Mouse (Mus musculus) testis, adult 2 months (tissue): ENCODE results near the gene Tbl2. TPM values are rescaled to one million over a fixed set of nuclear protein-coding genes. Genes with fewer than 3 reads are reported as not detected.

Experiments used
- H3K27ac ChIP-seq: fragments of 200-500 bp; 2 replicates; pipeline ENCODE4 v1.5.1; 2012; ENCODE audit warnings: low read depth, low read length; ENCODE audit not compliant: control insufficient read depth, insufficient read depth
- H3K27me3 ChIP-seq: fragments of 200-500 bp; 2 replicates; pipeline ENCODE4 v1.6.1; 2012; ENCODE audit warnings: mild to moderate bottlenecking, low read length, moderate library complexity; ENCODE audit not compliant: control insufficient read depth, insufficient read depth
- H3K36me3 ChIP-seq: fragments of 200-500 bp; 2 replicates; pipeline ENCODE4 v1.6.1; 2012; ENCODE audit warnings: mild to moderate bottlenecking, low read length; ENCODE audit not compliant: control insufficient read depth, insufficient read depth
- H3K4me1 ChIP-seq: fragments of 200-500 bp; 2 replicates; pipeline ENCODE4 v1.6.1; 2012; ENCODE audit warnings: low read length; ENCODE audit not compliant: control insufficient read depth, insufficient read depth
- H3K4me3 ChIP-seq: fragments of 200-500 bp; 2 replicates; pipeline ENCODE4 v1.5.1; 2012; ENCODE audit warnings: low read depth, mild to moderate bottlenecking, low read length, moderate library complexity, mixed read lengths; ENCODE audit not compliant: control insufficient read depth
- CTCF ChIP-seq: fragments of 200-500 bp; IDR thresholded peaks from 2 replicates; pipeline ENCODE4 v1.5.1; 2012; ENCODE audit warnings: low read depth, mild to moderate bottlenecking, inconsistent platforms, low read length, moderate library complexity; ENCODE audit not compliant: control insufficient read depth, insufficient read depth, insufficient replicate concordance
- POLR2A ChIP-seq: fragments of 200-500 bp; IDR thresholded peaks from 2 replicates; pipeline ENCODE4 v1.6.1; 2012; ENCODE audit warnings: low read depth, mild to moderate bottlenecking, inconsistent platforms, low read length, moderate library complexity; ENCODE audit not compliant: control insufficient read depth
- polyA plus RNA-seq: library from polyadenylated mRNA; depleted of rRNA; stranded (reverse); fragments of >200 nt; gene quantifications from 2 replicates; pipeline ENCODE4 v1.2.3, GENCODE M21; 2012

Tbl2 gene
- polyA plus RNA-seq, 1 experiment: 63.4 TPM

DNA sequence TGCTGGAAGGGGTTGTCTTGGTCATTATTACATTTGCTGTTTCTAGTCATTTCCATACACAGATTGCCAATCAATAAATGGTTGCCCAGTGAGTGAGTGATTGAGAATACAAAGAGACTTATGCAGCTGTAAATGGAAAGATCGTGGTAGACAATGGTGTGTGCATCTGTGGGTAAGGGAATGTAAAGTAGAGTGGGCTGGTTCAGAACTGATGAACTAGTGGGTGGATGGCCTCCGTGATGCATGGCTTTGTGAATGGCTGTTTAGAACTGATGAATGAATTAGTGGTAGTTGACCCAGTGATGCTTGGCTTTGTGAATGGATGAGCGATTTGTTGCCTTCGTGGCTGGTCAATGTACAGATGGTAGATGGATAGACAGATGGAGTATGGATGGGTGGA lies 19.7 kb upstream of the Tbl2 start:
- Histone ChIP-seq H3K4me3 (no peak overlapping the region), H3K27ac (no peak overlapping the region), H3K4me1 (peaks cover 7% of the 10 kb centered on the region), H3K27me3 (no peaks in the 10 kb centered on the region), H3K36me3 (no peaks in the 10 kb centered on the region)
- TF ChIP-seq CTCF (no peak), POLR2A (no peak)

DNA sequence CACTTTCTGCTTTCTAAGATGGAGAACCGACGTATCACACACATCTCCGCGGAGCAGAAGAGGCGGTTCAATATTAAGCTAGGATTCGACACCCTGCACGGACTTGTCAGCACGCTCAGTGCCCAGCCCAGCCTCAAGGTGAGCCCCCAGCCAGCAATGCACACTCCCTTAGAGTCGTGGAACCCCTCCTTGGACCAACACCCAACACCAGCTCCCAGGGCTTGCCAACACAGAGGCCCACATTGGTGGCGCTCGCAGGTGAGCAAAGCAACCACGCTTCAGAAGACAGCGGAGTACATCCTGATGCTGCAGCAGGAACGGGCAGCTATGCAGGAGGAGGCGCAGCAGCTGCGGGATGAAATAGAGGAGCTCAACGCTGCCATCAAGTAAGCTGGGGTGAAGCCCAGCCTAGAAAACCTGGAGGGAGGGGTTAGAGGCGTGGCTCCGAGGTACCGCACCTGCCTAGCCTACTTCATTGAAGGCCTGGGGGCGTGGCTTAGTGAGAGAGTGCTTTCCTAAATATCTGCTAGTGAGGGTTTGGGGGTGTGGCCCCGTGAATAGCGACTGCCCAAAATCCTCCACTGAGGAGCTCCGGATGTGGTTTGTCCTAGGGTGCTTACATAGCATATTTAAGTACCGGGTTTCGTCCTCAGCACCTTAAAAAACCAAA lies 15.6 kb upstream of the Tbl2 start:
- Histone ChIP-seq H3K36me3 (no peaks in the 10 kb centered on the region), H3K27me3 (no peaks in the 10 kb centered on the region), H3K27ac (no peak overlapping the region), H3K4me1 (peaks cover 7% of the 10 kb centered on the region), H3K4me3 (peak overlapping the region; percentile 23; the same call in 1 of the 2 replicates)
- TF ChIP-seq CTCF (no peak), POLR2A (no peak)

- TF ChIP-seq CTCF: peak; percentile 69; the same call in 1 of the 2 replicates
- no peak for TF ChIP-seq POLR2A
- no peaks in the 10 kb centered on the region for H3K36me3 ChIP-seq
- no peak overlapping the region for H3K27ac ChIP-seq
- peaks cover 7% of the 10 kb centered on the region for H3K4me1 ChIP-seq
- no peaks in the 10 kb centered on the region for H3K27me3 ChIP-seq
- peak overlapping the region; percentile 23; the same call in 1 of the 2 replicates for H3K4me3 ChIP-seq
Observed at GRCm38 (mm10) chr5:135134534-135134933, 14.9 kb upstream of the Tbl2 start.

DNA sequence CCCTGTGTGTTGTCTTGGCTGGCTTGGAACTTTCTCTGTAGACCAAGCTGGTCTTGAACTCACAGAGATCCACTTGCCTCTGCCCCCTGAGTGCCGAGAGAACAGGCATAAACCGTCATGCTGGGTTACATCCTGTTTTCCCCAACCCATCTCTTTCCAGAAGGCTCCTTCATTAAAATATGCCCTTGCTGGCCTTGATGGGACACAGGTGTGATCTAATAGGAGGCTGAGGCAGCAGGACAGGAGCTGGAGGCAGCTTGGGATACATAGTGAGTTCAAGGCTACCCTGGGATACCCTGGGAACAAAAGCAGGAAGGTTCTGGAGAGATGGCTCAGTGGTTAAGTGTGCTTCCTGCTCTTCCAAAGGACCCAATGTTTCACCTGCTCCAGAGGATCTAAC lies 9.6 kb upstream of the Tbl2 start:
- Histone ChIP-seq H3K4me3 (no peak overlapping the region), H3K4me1 (no peaks in the 10 kb centered on the region), H3K27ac (no peak overlapping the region), H3K27me3 (no peaks in the 10 kb centered on the region), H3K36me3 (no peaks in the 10 kb centered on the region)
- TF ChIP-seq POLR2A: no peak
- no peak for TF ChIP-seq CTCF

- no peak for TF ChIP-seq CTCF
- no peak for TF ChIP-seq POLR2A
- H3K36me3 ChIP-seq: no peaks in the 10 kb centered on the region
- no peak overlapping the region for H3K4me3 ChIP-seq
- H3K27me3 ChIP-seq: no peaks in the 10 kb centered on the region
- H3K4me1 ChIP-seq: no peaks in the 10 kb centered on the region; the same call in none of the 2 replicates
- H3K27ac ChIP-seq: no peak overlapping the region
Observed at GRCm38 (mm10) chr5:135144469-135144868, 5.0 kb upstream of the Tbl2 start.

GRCm38 (mm10) chr5:135145532-135145931 lies 3.9 kb upstream of the Tbl2 start:
- TF ChIP-seq CTCF (no peak), POLR2A (no peak)
- peaks cover 2% of the 10 kb centered on the region for H3K4me1 ChIP-seq
- H3K27ac ChIP-seq: peak overlapping the region; percentile 44; the same call in 1 of the 2 replicates
- H3K36me3 ChIP-seq: peaks cover 3% of the 10 kb centered on the region
- no peaks in the 10 kb centered on the region for H3K27me3 ChIP-seq
- H3K4me3 ChIP-seq: no peak overlapping the region

- H3K27me3 ChIP-seq: no peaks in the 10 kb centered on the region
Observed at GRCm38 (mm10) chr5:135145955-135146354, 3.5 kb upstream of the Tbl2 start.

GRCm38 (mm10) chr5:135148715-135149052 lies 773 bp upstream of the Tbl2 start:
- H3K27me3 ChIP-seq: no peaks in the 10 kb centered on the region
- peak overlapping the region; percentile 100 for H3K27ac ChIP-seq
- peak overlapping the region; percentile 100 for H3K4me3 ChIP-seq
- TF ChIP-seq CTCF (no peak), POLR2A (no peak)
- peaks cover 3% of the 10 kb centered on the region for H3K36me3 ChIP-seq
- H3K4me1 ChIP-seq: peaks cover 2% of the 10 kb centered on the region

More at GRCm38 (mm10) chr5:135145955-135146354, 3.5 kb upstream of the Tbl2 start:
- Histone ChIP-seq H3K4me1 (peaks cover 2% of the 10 kb centered on the region), H3K27ac (no peak overlapping the region; the same call in 1 of the 2 replicates), H3K36me3 (peaks cover 3% of the 10 kb centered on the region), H3K4me3 (no peak overlapping the region)
- no peak for TF ChIP-seq CTCF
- no peak for TF ChIP-seq POLR2A
